Mouse (Mus musculus) thymus, postnatal 0 days (tissue): ENCODE results near the gene Tada2b. TPM values are rescaled to one million over a fixed set of nuclear protein-coding genes. Genes with fewer than 3 reads are reported as not detected.

Experiments
- DNase-seq: peaks from one replicate; pipeline ENCODE4 v3.0.0-alpha.2; 2015; ENCODE audit warnings: low spot score
- polyA plus RNA-seq: library from polyadenylated mRNA; unstranded; fragments of >200 nt; fragmentation: Nextera tagmentation; extraction: Ambion mirVana; gene quantifications from 2 replicates; pipeline ENCODE4 v1.2.1, GENCODE M21; 2015

Tada2b gene
- 1.7 and 1.9 TPM in 2 replicates for polyA plus RNA-seq

DNA sequence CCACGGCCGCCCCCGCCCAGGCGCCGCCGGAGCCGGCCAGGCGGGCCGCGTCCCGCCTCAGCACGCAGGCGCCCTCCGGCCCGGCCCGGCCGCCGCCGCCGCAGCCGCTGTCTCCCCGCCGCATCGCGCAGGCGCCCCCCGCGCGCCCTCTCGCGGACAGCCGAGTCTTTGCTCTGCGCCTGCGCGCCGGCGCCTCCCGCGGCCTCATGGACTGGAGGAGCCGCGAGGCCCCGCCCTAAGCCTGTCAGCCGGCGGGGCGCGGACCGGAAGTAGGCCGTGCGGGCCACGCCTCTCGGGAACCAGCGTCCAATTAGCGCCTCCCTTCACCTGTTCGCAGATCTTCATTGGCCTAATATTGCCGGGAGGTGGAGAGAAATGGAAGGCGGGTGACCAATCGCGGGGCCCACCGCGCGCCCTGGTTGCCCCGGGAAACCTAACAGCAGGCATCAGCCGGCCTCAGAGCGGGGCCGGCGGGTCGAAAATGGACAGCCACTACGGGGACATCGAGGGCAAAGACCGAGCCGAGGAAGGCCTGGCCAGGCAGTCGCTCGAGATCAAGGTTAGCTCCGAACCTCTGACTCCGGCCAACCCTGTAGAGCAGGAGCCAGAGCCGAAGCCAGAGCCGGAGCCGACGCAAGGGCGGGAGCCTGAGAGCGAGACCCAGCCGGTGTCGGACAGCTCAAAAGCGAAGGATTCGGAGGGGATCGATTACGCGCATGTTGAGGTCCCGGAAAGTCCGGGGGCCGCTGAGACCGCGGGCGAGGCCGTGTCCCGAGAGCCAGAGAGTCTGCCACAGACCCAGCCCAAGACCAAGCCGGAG lies at the start of gene Tada2b, which contains the start of gene Ccdc96:
TSS of gene Tada2b (minus strand) at position 115 of the 820 bp plus-strand sequence.
TSS of gene Ccdc96 (plus strand) at position 418 of the 820 bp plus-strand sequence.
- DNase-seq = peak; percentile 99

DNA sequence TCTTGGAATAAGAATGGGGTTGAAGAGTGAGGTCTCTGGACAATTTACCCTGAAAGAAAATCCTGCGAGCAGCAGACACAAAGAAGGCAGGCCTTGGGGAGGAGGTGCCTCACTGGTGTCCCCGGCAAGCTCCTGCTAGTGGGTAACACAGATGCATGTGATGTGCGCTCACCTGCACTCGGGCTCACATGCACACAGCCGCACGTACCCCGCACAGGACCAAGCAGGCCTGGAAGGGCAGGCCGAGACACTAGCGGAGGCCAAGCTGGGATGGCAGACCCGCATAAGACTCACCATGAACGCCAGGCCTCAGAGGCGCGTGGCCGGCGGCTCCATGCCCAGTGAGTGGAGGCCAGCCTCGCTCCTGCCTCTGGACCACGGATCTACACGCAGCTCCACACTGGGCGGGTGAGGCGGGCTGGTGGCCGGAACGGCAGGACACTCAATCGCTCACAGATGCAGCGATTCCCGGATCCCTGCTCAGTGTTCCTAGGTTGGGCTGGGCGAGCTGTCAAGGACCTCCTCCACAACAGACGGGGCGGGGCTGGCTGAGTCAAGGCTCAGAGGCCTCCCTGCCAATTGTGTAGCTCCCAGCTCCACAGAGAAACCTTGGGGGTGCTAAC lies 46.2 kb upstream of the Tada2b start:
- DNase-seq = peak; percentile 70

DNA sequence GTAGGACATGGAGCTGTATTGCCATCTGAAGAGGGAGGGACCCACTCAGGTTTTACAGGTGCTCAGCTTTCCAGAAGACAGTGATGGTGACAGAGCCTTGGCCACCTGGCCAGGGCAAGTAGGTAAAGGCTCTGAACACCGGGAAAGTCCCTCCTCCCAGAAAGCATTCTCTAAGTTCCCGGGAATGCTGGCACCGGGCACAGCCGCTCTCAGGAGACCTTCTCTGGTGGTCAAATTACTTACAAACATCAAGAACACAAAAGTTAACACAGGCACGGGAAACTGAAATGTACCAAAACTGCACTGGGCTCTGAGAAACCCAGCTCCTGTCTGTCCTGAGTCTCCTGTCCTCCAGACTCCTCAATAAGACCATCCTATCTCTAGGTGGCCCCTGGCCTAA lies 45.6 kb upstream of the Tada2b start:
- no peak for DNase-seq

DNA sequence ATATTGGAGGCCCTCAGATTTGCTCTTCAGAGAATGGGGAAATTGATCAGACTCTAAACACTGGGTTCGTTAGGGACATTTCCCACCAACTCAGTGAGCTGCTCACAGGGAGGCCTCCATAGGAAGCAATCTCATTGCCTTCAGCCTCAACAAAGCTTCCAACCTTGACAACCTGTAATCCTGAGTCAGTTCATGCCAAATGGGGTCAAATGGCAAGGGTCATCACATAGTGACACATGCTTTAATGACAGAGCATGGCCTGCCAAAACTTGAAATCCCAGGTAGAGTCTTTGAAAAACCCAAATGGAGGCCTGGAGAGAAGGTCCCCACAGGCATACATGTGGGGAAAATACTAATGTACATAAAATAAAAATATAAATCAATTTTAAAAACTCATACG lies 42.8 kb upstream of the Tada2b start:
- DNase-seq = no peak

DNA sequence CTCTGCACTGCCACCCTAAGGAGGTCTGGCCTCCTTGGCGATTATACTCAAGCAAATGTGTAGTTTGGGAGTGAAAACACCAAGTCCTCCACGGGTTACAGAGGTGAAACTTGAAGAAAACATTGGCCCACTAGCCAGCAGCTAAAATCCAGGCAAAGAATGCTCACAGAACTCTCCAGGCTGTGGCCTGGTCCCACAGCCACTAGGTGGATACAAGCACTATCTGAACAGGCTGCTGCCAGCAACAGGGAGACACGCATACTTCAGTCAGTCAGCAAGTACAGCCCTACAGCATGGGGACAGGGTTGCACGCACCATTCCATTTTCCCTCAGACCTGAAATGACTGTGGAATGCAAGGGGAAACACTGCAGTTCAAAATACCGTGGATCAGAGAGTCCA lies 42.2 kb upstream of the Tada2b start:
- no peak for DNase-seq

DNA sequence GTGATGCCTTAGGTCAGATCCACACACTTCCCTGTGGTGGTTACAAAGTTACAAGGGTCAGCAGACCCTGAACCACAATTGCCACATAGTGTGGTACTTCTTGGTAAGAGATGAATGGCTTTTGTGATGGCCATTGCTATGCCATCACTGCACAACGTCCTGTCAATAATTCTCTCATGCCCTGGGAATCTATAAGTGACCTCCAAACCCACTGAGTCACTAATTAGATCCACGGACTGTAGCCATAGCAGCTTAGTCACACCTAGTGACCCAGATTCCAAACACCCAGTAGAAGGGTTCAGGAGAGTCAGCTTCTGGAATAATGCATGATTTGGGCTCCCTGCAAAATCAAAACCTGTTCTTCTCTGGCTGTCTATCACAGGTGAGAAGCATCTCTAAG lies 41.1 kb upstream of the Tada2b start:
- DNase-seq = no peak

DNA sequence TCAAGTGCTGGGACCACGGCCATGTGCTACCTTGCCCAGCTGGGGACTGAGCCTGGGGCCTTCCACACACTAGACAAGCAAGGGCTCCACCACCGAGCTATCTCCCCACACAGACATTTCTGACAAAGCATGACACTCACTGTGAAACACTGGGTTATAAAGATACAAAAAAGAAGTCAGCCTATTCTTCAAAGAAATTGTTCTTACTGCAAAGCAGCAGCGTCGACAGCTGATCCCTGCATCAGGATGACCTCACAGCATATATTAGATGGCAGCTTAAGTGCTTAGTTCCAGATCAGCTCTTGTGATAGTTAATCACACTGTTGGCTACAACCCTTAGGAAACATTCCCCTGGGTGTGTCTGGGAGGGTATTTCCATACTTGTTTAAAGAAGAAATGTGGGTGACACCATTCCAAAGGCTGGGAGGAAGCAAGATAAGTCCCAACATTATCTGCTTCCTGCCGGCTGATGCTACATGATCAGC lies 39.2 kb upstream of the Tada2b start:
- DNase-seq = no peak

DNA sequence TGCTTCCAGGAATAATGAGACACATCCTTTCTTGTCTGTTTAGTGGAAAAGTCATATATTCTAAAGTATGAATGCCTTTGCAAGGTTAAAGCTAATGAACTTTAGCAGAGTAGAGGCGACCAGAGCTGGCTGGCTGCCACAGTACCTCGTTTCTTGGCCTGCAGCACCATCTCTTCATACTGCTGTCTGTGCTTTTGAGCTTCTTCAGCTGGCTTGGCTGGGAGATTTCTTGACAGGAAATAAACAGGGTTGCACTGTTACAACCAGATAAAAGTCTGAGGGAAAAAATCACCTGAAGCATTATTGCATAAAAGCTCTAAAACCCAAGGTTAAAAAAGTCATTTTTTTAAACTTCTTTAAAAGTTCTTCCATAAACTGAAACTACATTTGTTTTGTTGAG lies 38.7 kb upstream of the Tada2b start:
- no peak for DNase-seq

DNA sequence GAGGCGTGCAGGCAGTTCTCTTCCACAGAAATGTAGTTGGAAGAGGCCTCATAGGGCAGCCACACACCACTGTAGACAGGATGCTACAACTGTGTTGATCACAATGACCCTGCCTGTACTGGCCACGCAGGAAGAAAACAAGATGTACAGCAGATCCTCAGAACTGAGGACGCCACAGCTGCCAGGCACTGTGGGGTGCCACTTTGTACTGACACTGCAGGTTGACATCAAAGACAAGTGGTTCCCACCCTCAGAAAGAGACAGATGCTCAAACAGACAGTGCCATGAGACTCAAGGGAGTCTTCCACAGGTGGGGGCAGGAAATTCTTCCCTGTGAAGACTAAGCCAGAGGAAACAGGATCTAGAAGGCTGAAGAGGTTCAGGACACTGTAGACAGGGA lies 35.7 kb upstream of the Tada2b start:
- peak; percentile 72 for DNase-seq

DNA sequence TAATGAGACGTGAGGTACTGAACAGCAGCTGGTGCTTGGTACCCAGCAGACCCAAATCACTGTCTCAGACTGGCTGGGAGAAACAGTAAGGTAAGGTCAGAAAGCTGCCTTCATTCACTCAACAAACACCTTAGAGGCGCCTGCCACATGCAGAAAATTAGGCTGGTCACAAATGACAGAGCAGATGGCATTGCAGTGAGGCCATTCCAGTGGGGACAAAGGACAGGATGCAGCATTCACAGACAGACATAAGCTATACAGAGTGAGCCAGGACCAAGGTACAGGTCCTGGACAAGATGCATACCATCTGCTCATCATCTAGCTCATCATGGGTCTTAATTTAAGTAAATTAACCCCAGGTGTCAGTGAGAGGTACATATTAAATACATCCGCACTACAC lies 33.5 kb upstream of the Tada2b start:
- no peak for DNase-seq

DNA sequence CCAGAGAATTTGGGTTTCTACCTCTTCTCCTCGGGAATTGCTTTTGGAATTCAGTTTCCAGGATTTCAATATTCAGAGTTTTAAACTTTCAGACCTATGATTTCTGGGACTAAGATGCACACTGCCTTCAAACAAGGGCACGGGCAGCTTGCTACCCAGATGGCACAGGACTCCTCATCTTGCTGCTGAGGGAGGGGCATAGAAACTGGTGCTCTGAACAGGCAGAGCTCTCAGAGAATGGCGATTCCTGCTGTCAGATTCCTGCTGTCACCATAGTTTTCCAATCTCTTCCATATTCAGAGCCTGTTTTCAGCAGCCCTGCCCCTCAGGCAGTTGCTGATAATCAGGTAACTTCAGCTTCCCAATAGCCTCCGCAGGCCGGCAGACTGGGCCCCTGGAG lies 31.5 kb upstream of the Tada2b start:
- DNase-seq = no peak

DNA sequence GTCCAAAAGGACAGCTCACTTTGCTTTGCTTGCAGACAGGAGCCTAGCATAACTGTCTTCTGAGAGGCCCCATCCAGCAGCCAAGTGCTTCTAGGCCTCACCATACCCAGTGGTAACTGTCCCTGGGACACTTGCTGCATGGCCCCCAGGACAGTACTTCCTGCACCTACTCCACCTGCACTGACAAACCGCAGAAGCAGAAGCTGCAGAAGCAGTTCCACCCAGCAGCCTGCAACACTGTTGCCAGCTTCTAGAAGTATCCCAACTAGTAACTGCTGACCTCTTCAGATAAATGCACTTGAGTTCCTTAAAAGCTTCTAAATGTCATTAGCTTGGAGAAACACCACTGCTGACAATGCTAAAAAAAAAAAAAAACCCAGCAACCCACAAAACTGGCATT lies 31.0 kb upstream of the Tada2b start:
- peak; percentile 23 for DNase-seq

DNA sequence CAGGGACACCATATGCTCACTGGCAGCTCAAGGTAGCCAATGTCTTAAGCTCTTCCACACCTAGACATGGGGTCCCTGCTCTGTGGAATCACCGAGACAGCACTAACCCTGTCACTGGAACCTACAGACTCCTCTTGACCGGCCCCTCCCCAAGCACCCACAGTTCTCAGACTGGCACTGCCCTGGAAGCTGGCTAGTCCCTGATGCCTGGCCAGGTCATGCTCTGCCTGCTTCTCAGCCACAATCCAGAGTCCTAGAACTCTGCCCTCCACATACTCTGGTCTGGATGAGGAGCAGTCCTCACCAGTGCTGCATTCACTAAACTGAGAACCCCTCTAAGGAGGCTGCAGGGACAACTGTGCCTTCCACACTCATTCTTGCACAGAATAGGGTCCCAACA lies 26.9 kb upstream of the Tada2b start:
- no peak for DNase-seq

DNA sequence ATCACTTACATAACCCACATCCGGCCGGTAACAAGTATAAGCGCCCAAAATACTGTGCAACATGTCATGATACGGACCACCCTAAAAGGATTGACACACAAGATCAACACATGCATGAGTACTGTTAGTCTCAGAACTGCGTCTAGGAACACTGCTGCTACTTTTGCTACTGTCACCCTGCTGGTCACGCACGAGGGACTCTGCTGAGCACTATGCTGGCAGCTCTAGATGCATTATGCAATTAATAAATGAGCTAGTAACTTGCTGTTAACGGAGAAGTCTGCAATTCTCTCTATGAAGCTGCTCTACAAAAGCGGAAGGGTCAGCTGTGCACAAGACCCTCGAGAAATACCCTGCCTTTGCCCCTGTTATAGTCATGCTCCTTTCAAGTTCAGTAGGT lies 24.3 kb upstream of the Tada2b start:
- DNase-seq = no peak

DNA sequence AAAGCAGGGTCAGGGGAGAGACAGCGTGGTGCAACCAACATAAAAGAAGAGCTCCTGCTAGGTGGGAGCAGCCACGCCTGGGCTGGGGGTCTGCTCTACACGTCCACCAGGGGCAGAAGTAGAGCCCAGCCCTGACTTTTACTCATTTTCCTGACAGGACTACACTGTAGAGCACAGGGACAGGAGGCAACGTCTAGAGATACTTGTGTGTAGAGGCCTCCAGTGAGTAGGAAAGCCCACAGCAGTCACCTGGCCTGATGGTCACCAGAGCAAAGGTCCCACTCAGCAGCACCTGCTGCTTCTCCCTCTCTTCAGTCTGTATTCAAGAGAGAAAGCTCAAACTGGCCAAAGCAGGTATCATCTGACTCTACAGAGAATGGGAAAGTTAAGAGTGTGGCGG lies 21.6 kb upstream of the Tada2b start:
- no peak for DNase-seq

DNA sequence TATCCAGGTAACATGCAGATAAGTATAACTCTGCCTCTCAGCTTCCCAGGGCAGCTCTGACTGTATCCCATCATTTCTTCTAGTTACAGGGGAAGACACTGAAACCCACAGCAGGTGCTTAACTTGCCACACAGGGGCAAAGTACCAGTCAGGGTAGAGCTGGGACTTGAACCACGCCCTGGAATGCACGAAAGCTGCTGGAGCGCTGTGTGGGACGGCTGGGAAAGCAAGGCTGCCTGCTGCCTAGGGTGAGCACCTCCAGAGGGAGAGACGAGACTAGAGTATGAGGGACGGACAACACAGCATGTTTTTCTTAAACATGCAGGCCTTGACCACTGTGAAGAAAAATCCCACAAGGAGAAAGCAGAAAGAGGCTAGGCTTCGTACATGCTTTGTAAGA lies 21.1 kb upstream of the Tada2b start:
- DNase-seq = no peak

DNA sequence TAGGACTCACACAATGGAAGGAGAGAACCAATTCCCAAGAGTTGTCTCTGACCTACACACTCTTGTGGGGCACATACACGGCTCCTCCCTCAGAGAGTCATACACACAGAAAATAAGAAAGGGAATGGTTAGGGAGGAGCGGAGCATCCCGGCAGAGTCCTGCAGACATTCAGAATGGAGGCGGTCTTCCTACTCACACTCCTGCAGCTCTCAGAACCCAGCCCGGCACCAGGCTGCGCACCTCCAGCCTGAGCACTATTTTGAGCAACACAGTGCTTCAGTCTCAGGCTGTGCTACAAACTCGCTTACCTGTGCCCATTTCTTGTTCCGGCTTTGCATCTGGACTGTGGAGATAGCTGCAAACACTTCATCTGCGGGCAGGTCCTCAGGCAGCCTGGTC lies 10.6 kb upstream of the Tada2b start:
- DNase-seq = no peak

DNA sequence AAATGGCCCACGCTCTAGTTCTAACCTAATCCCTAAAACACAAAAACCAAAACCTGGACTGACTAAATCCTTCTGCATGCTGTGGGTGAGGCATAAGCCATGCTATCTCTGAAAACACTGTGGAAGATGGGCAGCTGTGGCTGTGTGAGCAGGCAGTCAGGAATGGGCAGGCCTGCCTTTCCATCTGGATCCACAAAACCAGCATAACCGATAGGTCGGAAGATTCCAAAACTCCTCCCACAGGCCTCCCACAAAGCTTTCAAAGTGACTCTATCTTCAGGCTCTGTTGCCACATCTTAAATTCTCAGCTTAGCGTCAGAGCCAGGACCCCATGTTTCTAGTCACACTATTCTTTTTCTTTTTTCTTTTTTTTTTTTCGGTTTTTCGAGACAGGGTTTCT lies 9.8 kb upstream of the Tada2b start:
- no peak for DNase-seq

DNA sequence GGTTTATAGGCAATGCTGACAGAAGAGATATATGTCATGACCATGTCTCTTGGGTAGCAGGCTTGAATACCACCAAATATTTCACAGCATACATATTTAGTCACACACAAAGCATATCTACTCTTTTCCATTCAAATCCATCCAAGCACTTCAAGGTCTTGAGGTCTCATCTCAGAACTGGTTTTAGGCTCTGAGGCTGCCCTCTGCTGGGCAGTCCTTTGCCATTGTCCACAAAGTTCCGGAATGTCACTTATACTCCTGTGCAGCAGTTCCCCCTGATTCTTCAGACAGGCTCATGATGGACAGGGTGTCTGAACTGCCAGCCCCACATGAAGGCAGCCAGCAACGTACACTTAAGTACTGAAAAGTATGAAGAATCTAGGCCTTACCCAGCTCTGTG lies 5.1 kb upstream of the Tada2b start:
- no peak for DNase-seq

DNA sequence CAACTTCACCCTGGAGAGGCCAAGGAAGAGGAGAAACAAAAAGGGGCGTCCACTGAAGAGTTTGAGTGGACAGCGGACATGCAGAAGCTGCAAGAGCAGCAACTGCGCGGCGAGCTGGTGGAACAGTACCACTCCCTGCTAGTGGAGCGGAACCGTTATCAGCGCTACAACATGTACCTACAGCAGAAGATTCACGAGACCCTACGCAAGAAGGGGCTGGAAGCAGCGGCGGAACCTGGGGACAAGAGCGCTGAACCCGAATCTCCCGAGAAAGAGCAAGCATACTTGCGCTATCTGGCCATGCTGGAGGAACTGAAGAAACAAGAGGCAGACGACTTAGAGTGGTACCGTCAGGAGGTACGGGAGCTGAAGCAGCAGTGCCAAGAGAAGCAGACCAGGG lies 1.2 kb upstream of the Tada2b start:
- DNase-seq = no peak

DNA sequence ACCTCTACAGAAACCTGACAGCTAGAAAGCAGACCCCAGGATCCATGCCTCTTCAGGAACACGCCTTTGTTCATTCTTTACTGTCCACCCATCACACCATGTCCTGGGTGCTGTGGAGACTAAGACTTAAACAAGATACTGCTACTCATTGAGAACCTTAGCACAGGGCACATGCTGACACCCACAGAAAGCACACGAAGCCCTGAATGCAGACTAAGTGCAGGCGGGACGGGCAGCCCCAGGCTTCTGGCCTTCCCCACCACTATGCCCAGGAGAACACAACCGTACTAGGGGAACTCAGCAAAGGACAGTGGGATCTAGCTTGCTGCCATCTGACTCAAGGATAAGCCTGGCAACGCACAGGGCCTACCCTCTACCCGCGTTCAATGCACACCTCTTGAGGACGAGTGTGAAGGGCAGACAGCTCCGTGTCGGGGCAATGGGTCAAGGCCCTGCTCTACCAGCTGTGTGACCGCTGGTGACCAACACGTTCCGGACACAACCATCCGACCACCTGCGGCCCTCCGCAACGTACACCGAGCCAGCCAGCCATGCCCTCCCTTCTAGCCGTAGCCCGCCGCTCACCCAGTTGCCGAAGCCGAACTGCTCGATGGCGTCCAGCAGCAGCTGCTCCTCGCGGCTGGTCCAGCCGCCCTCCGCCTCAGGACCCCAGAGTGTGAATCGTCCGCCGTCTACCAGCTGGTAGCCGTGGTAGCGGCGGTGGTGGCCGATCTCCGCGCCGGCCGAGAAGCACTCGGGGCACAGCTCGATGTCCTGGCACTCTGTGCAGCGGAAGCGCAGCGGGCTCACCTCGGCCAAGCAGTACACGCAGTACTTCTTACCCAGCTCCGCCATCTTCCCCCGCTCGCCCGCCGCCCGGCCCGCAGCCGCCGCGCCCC lies 633 bp downstream of the Tada2b start:
- DNase-seq = peak; percentile 59

DNA sequence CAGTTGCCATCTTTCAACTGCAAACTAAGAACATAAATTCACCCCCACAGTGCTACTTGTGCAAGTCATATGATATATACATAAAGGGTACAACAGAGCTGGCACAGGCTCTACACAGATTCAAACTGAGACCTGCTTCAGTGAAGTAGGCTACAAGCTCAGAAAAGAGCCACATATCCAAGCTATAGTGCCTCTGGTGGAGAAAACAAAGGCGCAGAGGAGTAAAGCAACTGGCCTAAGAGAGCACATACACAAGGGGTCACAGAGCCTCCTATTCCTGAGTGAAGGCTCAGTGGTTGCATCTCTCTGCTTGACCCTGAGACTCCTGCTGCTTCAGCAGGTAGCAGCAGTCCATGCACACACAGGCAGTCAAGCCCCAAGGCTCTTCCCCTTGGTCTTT lies 3.0 kb downstream of the Tada2b start:
- DNase-seq = peak; percentile 32
